Mouse (Mus musculus) small intestine, adult 2 months (tissue): ENCODE results near the gene Itgav.

Experiments used
- CTCF ChIP-seq: fragments of 200-500 bp; IDR thresholded peaks from 2 replicates; pipeline ENCODE4 v1.5.1; 2012; ENCODE audit warnings: low read depth, mild to moderate bottlenecking, control low read depth, inconsistent platforms, low read length, moderate library complexity, mixed read lengths; ENCODE audit not compliant: insufficient replicate concordance, insufficient read length; ENCODE audit errors: extremely low read depth
- POLR2A ChIP-seq: fragments of 200-500 bp; IDR thresholded peaks from 2 replicates; pipeline ENCODE4 v1.6.1; 2012; ENCODE audit warnings: low read depth, mild to moderate bottlenecking, control low read depth, inconsistent platforms, low read length, moderate library complexity

GRCm38 (mm10) chr2:83722936-83723335 lies 1.3 kb upstream of the Itgav start:
- no peak for TF ChIP-seq CTCF
- no peak for TF ChIP-seq POLR2A
